In the genomic region with DNA sequence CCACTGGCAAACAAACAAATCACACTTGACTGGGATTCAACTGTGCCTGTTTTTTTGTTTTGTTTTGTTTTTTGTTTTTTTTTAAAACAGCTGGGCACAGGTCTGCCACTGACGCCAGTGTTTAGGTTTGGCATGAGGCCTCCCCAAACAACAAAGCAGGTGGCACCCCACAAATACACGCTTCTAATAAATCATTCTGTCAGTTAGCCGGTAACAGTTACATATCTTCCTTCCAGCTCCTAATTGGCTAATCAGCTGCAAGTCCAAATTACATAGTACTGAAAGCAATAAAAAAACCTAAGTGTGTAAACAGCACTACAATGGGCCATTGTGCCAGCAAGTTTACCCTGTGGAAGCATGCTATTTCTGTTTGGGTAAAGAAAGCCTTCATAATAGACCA, we compare ENCODE assay signal across 24 mouse cellular contexts. TPM values are rescaled to one million over a fixed set of nuclear protein-coding genes. Genes with fewer than 3 reads are reported as not detected.
DNase-seq lines count a peak whose midpoint lies in the region; ATAC-seq lines count a peak whose summit lies in the region.
"Had no signal": no experiment of that assay in that cellular context is flagged by ENCODE, and none has a peak within 500 bp of the region (broad histone marks: within the 10 kb centered on the region; RNA-seq: fewer than 3 reads in every experiment).

No protein-coding gene starts in this region.

- peak; percentile 42 for ATAC-seq in forebrain, embryonic 13.5 days
- no peak for ATAC-seq in limb, embryonic 12.5 days (ENCODE audit: insufficient number of reproducible peaks, insufficient read depth, low FRiP score, low TSS enrichment, low read depth)
- 0 out of 2 replicates have a peak, but pooled peaks have one; percentile 35 for ATAC-seq in forebrain, embryonic 15.5 days (replicated peaks)
- ATAC-seq in intestine, embryonic 16.5 days, result peak; percentile 77
- ATAC-seq: Patski had no signal

- H3K4me1 ChIP-seq in forebrain, embryonic 13.5 days, result peaks cover 10% of the 10 kb centered on the region; the same call in 1 of the 2 replicates
- peaks cover 13% of the 10 kb centered on the region for H3K4me1 ChIP-seq in forebrain, embryonic 10.5 days
- H3K4me1 ChIP-seq in limb, embryonic 12.5 days (replicated peaks), result peaks cover 23% of the 10 kb centered on the region; the same call in 1 of the 2 replicates
- H3K4me1 ChIP-seq in limb, embryonic 10.5 days, result peaks cover 23% of the 10 kb centered on the region
- H3K4me1 ChIP-seq in forebrain, embryonic 15.5 days, result peaks cover 4% of the 10 kb centered on the region; the same call in 1 of the 2 replicates
- H3K4me1 ChIP-seq in intestine, embryonic 16.5 days (ENCODE audit: control insufficient read depth, insufficient read depth, low read length), result peaks cover 5% of the 10 kb centered on the region; the same call in 1 of the 2 replicates
- H3K4me1 ChIP-seq: limb, embryonic 15.5 days; megakaryocyte, embryonic 14.5 days had no signal

- 20% methylated on average over 3 of the region's 3 CpGs for WGBS in forebrain, embryonic 13.5 days
- WGBS in forebrain, embryonic 10.5 days, result 44% methylated on average over 3 of the region's 3 CpGs
- 22% methylated on average over 3 of the region's 3 CpGs for WGBS in limb, embryonic 12.5 days
- WGBS in limb, embryonic 10.5 days, result 27% methylated on average over 3 of the region's 3 CpGs
- WGBS in forebrain, embryonic 15.5 days, result 7% methylated on average over 3 of the region's 3 CpGs
- 30% methylated on average over 3 of the region's 3 CpGs for WGBS in intestine, embryonic 16.5 days

- no peak overlapping the region for H3K9ac ChIP-seq in forebrain, embryonic 13.5 days
- no peak overlapping the region for H3K9ac ChIP-seq in limb, embryonic 12.5 days (replicated peaks)
- H3K9ac ChIP-seq in forebrain, embryonic 15.5 days (replicated peaks), result no peak overlapping the region
- no peak overlapping the region for H3K9ac ChIP-seq in intestine, embryonic 16.5 days (ENCODE audit: low read depth, low read length)
- H3K9ac ChIP-seq: embryonic facial prominence, embryonic 12.5 days; heart, embryonic 13.5 days; limb, embryonic 15.5 days; liver, embryonic 14.5 days; lung, embryonic 14.5 days; midbrain, embryonic 13.5 days; neural tube, embryonic 13.5 days had no signal

- no peak overlapping the region for H3K27ac ChIP-seq in forebrain, embryonic 13.5 days
- H3K27ac ChIP-seq in forebrain, embryonic 10.5 days, result no peak overlapping the region
- 0 out of 2 replicates have a peak overlapping the region, but pooled peaks have one; percentile 31 for H3K27ac ChIP-seq in limb, embryonic 12.5 days
- H3K27ac ChIP-seq in limb, embryonic 10.5 days, result no peak overlapping the region
- H3K27ac ChIP-seq in forebrain, embryonic 15.5 days (replicated peaks), result no peak overlapping the region
- no peak overlapping the region for H3K27ac ChIP-seq in intestine, embryonic 16.5 days (ENCODE audit: low read length)
- H3K27ac ChIP-seq: embryonic facial prominence, embryonic 12.5 days; gastrocnemius, adult 2 months; heart, embryonic 13.5 days; limb, embryonic 15.5 days; liver, embryonic 14.5 days; midbrain, embryonic 13.5 days; neural tube, embryonic 13.5 days had no signal

- no peaks in the 10 kb centered on the region for H3K9me3 ChIP-seq in forebrain, embryonic 13.5 days (replicated peaks)
- no peaks in the 10 kb centered on the region for H3K9me3 ChIP-seq in forebrain, embryonic 10.5 days
- H3K9me3 ChIP-seq in limb, embryonic 12.5 days, result no peaks in the 10 kb centered on the region
- no peaks in the 10 kb centered on the region for H3K9me3 ChIP-seq in limb, embryonic 10.5 days (replicated peaks)
- H3K9me3 ChIP-seq in forebrain, embryonic 15.5 days, result no peaks in the 10 kb centered on the region
- H3K9me3 ChIP-seq in intestine, embryonic 16.5 days (ENCODE audit: control insufficient read depth, low read length), result no peaks in the 10 kb centered on the region
- H3K9me3 ChIP-seq: embryonic facial prominence, embryonic 12.5 days; heart, embryonic 13.5 days; limb, embryonic 15.5 days; megakaryocyte, embryonic 14.5 days; midbrain, embryonic 13.5 days; neural tube, embryonic 13.5 days had no signal

- H3K36me3 ChIP-seq in forebrain, embryonic 13.5 days (ENCODE audit: poor library complexity, severe bottlenecking), result no peaks in the 10 kb centered on the region
- no peaks in the 10 kb centered on the region for H3K36me3 ChIP-seq in forebrain, embryonic 10.5 days (replicated peaks)
- H3K36me3 ChIP-seq in limb, embryonic 12.5 days, result no peaks in the 10 kb centered on the region
- H3K36me3 ChIP-seq in limb, embryonic 10.5 days, result no peaks in the 10 kb centered on the region
- no peaks in the 10 kb centered on the region for H3K36me3 ChIP-seq in forebrain, embryonic 15.5 days
- no peaks in the 10 kb centered on the region for H3K36me3 ChIP-seq in intestine, embryonic 16.5 days (ENCODE audit: control insufficient read depth, insufficient read depth, low read length)
- H3K36me3 ChIP-seq: embryonic facial prominence, embryonic 12.5 days; limb, embryonic 15.5 days; neural tube, embryonic 13.5 days had no signal

- H3K4me3 ChIP-seq in forebrain, embryonic 13.5 days, result no peak overlapping the region
- no peak overlapping the region for H3K4me3 ChIP-seq in forebrain, embryonic 10.5 days
- no peak overlapping the region for H3K4me3 ChIP-seq in limb, embryonic 12.5 days (replicated peaks)
- no peak overlapping the region for H3K4me3 ChIP-seq in limb, embryonic 10.5 days
- no peak overlapping the region for H3K4me3 ChIP-seq in forebrain, embryonic 15.5 days
- H3K4me3 ChIP-seq in intestine, embryonic 16.5 days (ENCODE audit: low read length), result no peak overlapping the region
- H3K4me3 ChIP-seq: embryonic facial prominence, embryonic 12.5 days; gastrocnemius, adult 2 months; heart, embryonic 13.5 days; limb, embryonic 15.5 days; megakaryocyte, embryonic 14.5 days; midbrain, embryonic 13.5 days; neural tube, embryonic 13.5 days had no signal

- H3K4me2 ChIP-seq in forebrain, embryonic 13.5 days, result no peak overlapping the region
- H3K4me2 ChIP-seq in limb, embryonic 12.5 days, result 0 out of 2 replicates have a peak overlapping the region, but pooled peaks have one; percentile 23
- H3K4me2 ChIP-seq in forebrain, embryonic 15.5 days (replicated peaks), result no peak overlapping the region
- no peak overlapping the region for H3K4me2 ChIP-seq in intestine, embryonic 16.5 days (ENCODE audit: low read depth, low read length)
- H3K4me2 ChIP-seq: embryonic facial prominence, embryonic 12.5 days; heart, embryonic 13.5 days; limb, embryonic 15.5 days; lung, embryonic 14.5 days; midbrain, embryonic 13.5 days; neural tube, embryonic 13.5 days had no signal

- H3K27me3 ChIP-seq in forebrain, embryonic 13.5 days, result no peaks in the 10 kb centered on the region
- H3K27me3 ChIP-seq in forebrain, embryonic 10.5 days (ENCODE audit: poor library complexity, severe bottlenecking), result no peaks in the 10 kb centered on the region
- H3K27me3 ChIP-seq in limb, embryonic 12.5 days, result no peaks in the 10 kb centered on the region
- no peaks in the 10 kb centered on the region for H3K27me3 ChIP-seq in limb, embryonic 10.5 days (ENCODE audit: low read depth, poor library complexity, severe bottlenecking)
- H3K27me3 ChIP-seq in forebrain, embryonic 15.5 days, result no peaks in the 10 kb centered on the region
- no peaks in the 10 kb centered on the region for H3K27me3 ChIP-seq in intestine, embryonic 16.5 days (replicated peaks; ENCODE audit: control insufficient read depth, insufficient read depth, low read length)
- H3K27me3 ChIP-seq: embryonic facial prominence, embryonic 12.5 days; heart, embryonic 13.5 days; limb, embryonic 15.5 days; megakaryocyte, embryonic 14.5 days; midbrain, embryonic 13.5 days; neural tube, embryonic 13.5 days; Patski had no signal

- DNase-seq in forebrain, embryonic 10.5 days (ENCODE audit: extremely low spot score, low spot score), result no peak
- no peak for DNase-seq in limb, embryonic 10.5 days (ENCODE audit: low spot score)
- no peak for DNase-seq in Muller cell, postnatal 12 days (ENCODE audit: inconsistent ontology term)
- no peak for DNase-seq in gastrocnemius, postnatal 10 days
- DNase-seq: cerebellum, adult 18-20 months; cerebellum, postnatal 25 days; gastrocnemius, adult 2 months; kidney, postnatal 25 days; layer of hippocampus, adult 9-11 months; lung, embryonic 14.5 days; thymus, adult 18-20 months; thymus, postnatal 36 days had no signal

RNA-seq across cellular contexts. Expression of a gene that starts 18.7 kb away (rescaled TPM):
- polyA plus RNA-seq in forebrain, embryonic 13.5 days (2015; fragmentation: Nextera tagmentation; extraction: Ambion mirVana), result 37.0 and 38.3 TPM in 2 replicates
- polyA plus RNA-seq in forebrain, embryonic 10.5 days (2016; fragmentation: Nextera tagmentation; extraction: Ambion mirVana), result 21.8 and 22.1 TPM in 2 replicates
- polyA plus RNA-seq in limb, embryonic 12.5 days (2016; fragmentation: Nextera tagmentation; extraction: Ambion mirVana), result 14.0 and 14.5 TPM in 2 replicates
- 10.4 and 11.2 TPM in 2 replicates for polyA plus RNA-seq in limb, embryonic 10.5 days (2016; fragmentation: Nextera tagmentation; extraction: Ambion mirVana)
- 60.3 and 71.5 TPM in 2 replicates for polyA plus RNA-seq in forebrain, embryonic 15.5 days (2015; fragmentation: Nextera tagmentation; extraction: Ambion mirVana)
- 97.1 and 107 TPM in 2 replicates for polyA plus RNA-seq in intestine, embryonic 16.5 days (2015; fragmentation: Nextera tagmentation; extraction: Ambion mirVana)
- 10 to 100 TPM; 34.0 to 36.4 TPM for total RNA-seq in gastrocnemius, postnatal 10 days (2021)
